Mouse (Mus musculus) left cerebral cortex, postnatal 36 days (tissue): ENCODE measurements around the gene Sptbn1. TPM values are rescaled to one million over a fixed set of nuclear protein-coding genes. Genes with fewer than 3 reads are reported as not detected.

ENCODE experiments used
- DNase-seq, 2 experiments: peaks; one replicate each; pipeline ENCODE4 v3.0.0; 2021 to 2022; ENCODE audit warnings: low spot score in 2 of 2, mixed read lengths in 1 of 2
- intact Hi-C: fragments of 180-260 bp; cut with DNase I; formaldehyde crosslinking; loops from one replicate; pipeline ENCODE4 v1.15.1; 2025
- total RNA-seq, 2 experiments: library from RNA; stranded (reverse); gene quantifications; 2 replicates each; pipeline ENCODE4 v1.2.3; 2021

The Sptbn1 gene
- total RNA-seq, 2 experiments from 2014 or later = 587 to 631 TPM

DNA sequence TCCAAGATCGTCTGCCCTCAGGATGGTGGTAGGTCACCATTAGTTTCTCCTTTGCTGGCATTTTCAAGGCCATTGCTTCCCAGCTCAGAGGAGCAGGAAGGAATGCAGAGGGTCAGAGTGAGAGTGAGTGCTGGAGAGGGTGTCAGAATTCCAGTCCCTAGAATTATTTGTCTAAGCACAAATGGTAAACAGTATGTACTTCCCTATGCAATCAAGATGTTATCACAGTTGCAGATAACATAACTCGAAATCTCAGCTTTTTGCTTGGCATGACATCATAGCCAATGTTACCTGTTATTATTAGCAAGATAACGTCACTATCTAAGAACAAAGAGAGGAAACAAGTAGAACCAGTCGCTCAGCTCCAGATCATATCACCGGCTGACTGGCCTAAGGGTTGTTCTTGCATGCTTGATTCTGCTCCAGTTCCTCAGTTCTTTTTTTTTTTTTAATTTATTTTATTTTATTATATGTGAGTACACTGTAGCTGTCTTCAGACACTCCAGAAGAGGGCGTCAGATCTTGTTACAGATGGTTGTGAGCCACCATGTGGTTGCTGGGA lies 172.7 kb downstream of the Sptbn1 start:
- intact Hi-C loops = loop anchor here (10.0 kb wide), 1 partner anchor 380 kb away; no protein-coding TSS in a partner anchor
- DNase-seq = no peak

DNA sequence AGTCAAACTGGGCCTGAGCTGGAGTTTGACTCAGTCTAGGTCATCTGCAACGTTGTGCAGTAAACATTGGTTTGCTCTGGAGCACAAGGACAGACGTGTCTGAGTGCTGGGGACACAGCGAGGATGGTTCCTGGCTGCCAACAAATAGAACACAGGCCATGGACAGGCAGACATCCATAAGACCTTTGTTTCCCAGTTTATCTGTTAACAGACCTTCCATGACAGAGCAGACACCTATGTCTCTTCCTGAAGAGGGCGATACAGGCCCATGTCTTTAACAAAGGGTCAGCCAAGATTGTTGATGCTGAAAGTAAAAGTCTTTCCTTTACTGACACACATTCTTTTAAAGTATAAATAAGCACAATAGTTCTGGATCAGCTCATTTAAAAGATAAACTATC lies 176.1 kb downstream of the Sptbn1 start:
- intact Hi-C loops = loop anchor here (10.0 kb wide), 1 partner anchor 377 kb away; no protein-coding TSS in a partner anchor
- no peak for DNase-seq

DNA sequence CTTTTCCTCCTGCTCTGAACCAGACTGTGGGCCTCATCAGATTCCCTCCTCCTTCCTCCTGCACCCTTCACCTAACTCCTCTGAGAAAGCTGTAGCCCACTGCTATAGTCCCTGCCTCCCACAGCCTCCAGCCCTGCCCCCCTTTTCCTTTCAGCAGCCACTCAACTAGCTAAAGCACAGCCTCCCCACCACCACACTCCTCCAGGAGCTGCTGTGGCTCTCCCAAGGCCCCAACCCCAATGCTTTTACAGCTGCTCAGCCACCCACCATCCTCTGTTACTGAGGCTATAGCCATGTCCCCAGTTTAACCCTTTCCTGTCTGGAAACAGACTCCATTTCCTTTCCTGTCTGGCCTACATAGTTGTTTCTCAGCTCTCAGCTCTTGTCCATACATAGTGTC lies 182.9 kb downstream of the Sptbn1 start:
- DNase-seq = no peak
- intact Hi-C loops = no loop called here

DNA sequence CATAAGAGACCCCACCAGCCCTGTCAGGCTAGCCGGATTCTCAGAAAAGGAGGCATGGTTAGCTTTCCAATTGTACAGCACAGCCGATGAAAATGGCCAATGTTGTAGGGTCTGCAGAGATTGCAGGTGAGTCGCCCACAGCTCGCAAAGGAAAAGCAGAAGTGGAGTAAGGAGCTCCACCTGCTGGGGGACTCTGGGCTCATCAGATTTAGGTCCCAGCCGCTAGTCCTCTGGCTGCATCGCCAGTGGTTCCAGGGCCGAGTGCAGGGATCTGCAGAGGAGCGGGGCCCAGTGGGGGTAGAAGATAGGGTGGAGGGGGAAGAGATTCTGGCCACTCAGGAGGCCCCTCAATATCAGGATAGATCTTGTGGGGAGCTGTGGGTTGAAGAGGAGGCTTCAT lies 210.7 kb downstream of the Sptbn1 start:
- intact Hi-C loops = no loop called here
- DNase-seq = no peak

Other genes starting within 250 kb of the Sptbn1 start
- gene Eml6, start 242.1 kb downstream of the Sptbn1 start, total RNA-seq = 10 to 100 TPM; 15.2 to 29.4 TPM
- gene 4930505A04Rik, start 203.7 kb upstream of the Sptbn1 start, total RNA-seq = under 1 TPM; 0.44 to 0.84 TPM